Comparison of ENCODE assay signal across 8 mouse cellular contexts in genomic region chr12:84176126-84176769, GRCm38 (mm10). TPM values are rescaled to one million over a fixed set of nuclear protein-coding genes. Genes with fewer than 3 reads are reported as not detected.
DNase-seq lines count a peak whose midpoint lies in the region; ATAC-seq lines count a peak whose summit lies in the region.

No protein-coding gene starts in this region.

- H3K27me3 ChIP-seq in liver, embryonic 13.5 days, result no peaks in the 10 kb centered on the region

- H3K4me1 ChIP-seq in liver, embryonic 13.5 days (replicated peaks), result peaks cover 92% of the 10 kb centered on the region

- no peaks in the 10 kb centered on the region for H3K9me3 ChIP-seq in liver, embryonic 13.5 days (replicated peaks)

- H3K36me3 ChIP-seq in liver, embryonic 13.5 days, result peaks cover 29% of the 10 kb centered on the region

- DNase-seq in frontal cortex, adult 2 months (ENCODE audit: extremely low spot score in 1 of 2, low spot score in 1 of 2), result no peak
- peak; percentile 80 for DNase-seq in A20 (ENCODE audit: low read depth, low spot score)
- DNase-seq in embryo, embryonic 10 days (ENCODE audit: low spot score), result peak; percentile 62
- DNase-seq in heart, postnatal 4 days, result peak; percentile 53
- peak; percentile 65 for DNase-seq in liver, embryonic 13.5 days
- peak; percentile 55 to 64 for DNase-seq in right cerebral cortex, postnatal 10 days (ENCODE audit: low spot score in 2 of 2)

- H3K4me3 ChIP-seq in liver, embryonic 13.5 days (replicated peaks), result peak overlapping the region; percentile 65

- H3K4me2 ChIP-seq in liver, embryonic 13.5 days, result peak overlapping the region; percentile 85

- peak overlapping the region; percentile 80 for H3K9ac ChIP-seq in liver, embryonic 13.5 days

- under 1% methylated on average over 12 of the region's 13 CpGs for WGBS in liver, embryonic 13.5 days (ENCODE audit: insufficient replicate concordance)

- peak; percentile 48 for ATAC-seq in frontal cortex, adult (ENCODE audit: low TSS enrichment)
- peak; percentile 59 for ATAC-seq in liver, embryonic 13.5 days (ENCODE audit: low read depth)
- no peak for ATAC-seq in granulocyte monocyte progenitor cell, adult 5-6 weeks (replicated peaks; ENCODE audit: poor library complexity, severe bottlenecking)

- H3K27ac ChIP-seq in liver, embryonic 13.5 days, result peak overlapping the region; percentile 99

RNA-seq across cellular contexts. Expression of gene Pnma1, which starts 28.0 kb away (rescaled TPM):
- 4.4 and 5.3 TPM in 2 replicates for polyA plus RNA-seq in frontal cortex, adult 2 months (2012; rRNA removed)
- total RNA-seq in heart, postnatal 4 days (2021), result under 1 TPM; 0.54 to 0.62 TPM
- 0.14 TPM in 1 of 2 replicates, not detected in the other for polyA plus RNA-seq in liver, embryonic 13.5 days (2015; fragmentation: Nextera tagmentation; extraction: Ambion mirVana)
- 0.26 and 0.47 TPM in 2 replicates for total RNA-seq in granulocyte monocyte progenitor cell, adult 5-6 weeks (2014; fragmentation: Nextera tagmentation)
- 0.17 TPM in 1 of 2 replicates, not detected in the other for total RNA-seq in granulocyte monocyte progenitor cell, adult 5-6 weeks (2017)

RNA-seq across cellular contexts. Expression of gene Elmsan1, which starts 42.4 kb away (rescaled TPM):
- polyA plus RNA-seq in frontal cortex, adult 2 months (2012; rRNA removed), result 8.6 and 8.7 TPM in 2 replicates
- total RNA-seq in heart, postnatal 4 days (2021), result 10 to 100 TPM; 18.5 to 18.6 TPM
- polyA plus RNA-seq in liver, embryonic 13.5 days (2015; fragmentation: Nextera tagmentation; extraction: Ambion mirVana), result 3.7 and 4.4 TPM in 2 replicates
- 12.7 and 15.1 TPM in 2 replicates for total RNA-seq in granulocyte monocyte progenitor cell, adult 5-6 weeks (2014; fragmentation: Nextera tagmentation)
- 7.8 and 10.1 TPM in 2 replicates for total RNA-seq in granulocyte monocyte progenitor cell, adult 5-6 weeks (2017)

Comparison
In these comparisons a context has a peak if more than half of its experiments do, and no peak if none do; other contexts are left out.
1. DNase-seq: peak in A20 (single experiment), embryo, embryonic 10 days (single experiment), heart, postnatal 4 days (single experiment), liver, embryonic 13.5 days (single experiment) and right cerebral cortex, postnatal 10 days (2 of 2); none in frontal cortex, adult 2 months (0 of 2).